In genomic region chr7:24373538-24374379, GRCm38 (mm10) we compare ENCODE assay signal across 8 mouse cellular contexts. TPM values are rescaled to one million over a fixed set of nuclear protein-coding genes. Genes with fewer than 3 reads are reported as not detected.
A peak's percentile ranks its signal among the peaks of the same experiment; 100 is the strongest.
DNase-seq lines count a peak whose midpoint lies in the region; ATAC-seq and TF ChIP-seq lines count a peak whose summit lies in the region.

No protein-coding gene starts in this region.

- peak overlapping the region; percentile 88 for H3K27ac ChIP-seq in bone marrow, adult 2 months (ENCODE audit: control insufficient read depth, insufficient read depth, low read depth, low read length, poor library complexity)
- H3K27ac ChIP-seq in kidney, adult 2 months (ENCODE audit: insufficient read depth, low read depth, low read length) = no peak overlapping the region
- peak overlapping the region; percentile 60 for H3K27ac ChIP-seq in lung, embryonic 14.5 days (ENCODE audit: low read depth)
- peak overlapping the region; percentile 73 for H3K27ac ChIP-seq in neural tube, embryonic 15.5 days (replicated peaks)

- peak; percentile 51 for ATAC-seq in granulocyte monocyte progenitor cell, adult 5-6 weeks (replicated peaks; ENCODE audit: poor library complexity, severe bottlenecking)
- ATAC-seq in lung, embryonic 14.5 days (ENCODE audit: insufficient read depth) = peak; percentile 47
- ATAC-seq in neural tube, embryonic 15.5 days (ENCODE audit: low FRiP score) = peak; percentile 37; the same call in 1 of the 2 replicates

- H3K9ac ChIP-seq in lung, embryonic 14.5 days = peak overlapping the region; percentile 11; the same call in 1 of the 2 replicates
- H3K9ac ChIP-seq in neural tube, embryonic 15.5 days (replicated peaks) = no peak overlapping the region

- peak overlapping the region; percentile 51 for H3K4me3 ChIP-seq in bone marrow, adult 2 months (replicated peaks; ENCODE audit: control insufficient read depth, low read depth, low read length)
- H3K4me3 ChIP-seq in kidney, adult 2 months (ENCODE audit: insufficient read depth, low read depth, low read length) = no peak overlapping the region
- H3K4me3 ChIP-seq in lung, embryonic 14.5 days (ENCODE audit: low read depth, low read length) = peak overlapping the region; percentile 14; the same call in 1 of the 2 replicates
- no peak overlapping the region for H3K4me3 ChIP-seq in neural tube, embryonic 15.5 days (replicated peaks)

- no peak for TF ChIP-seq CTCF in bone marrow, adult 2 months (IDR thresholded peaks at IDR 0.05; ENCODE audit: control insufficient read depth, insufficient read depth, low read length)
- TF ChIP-seq CTCF in kidney, adult 2 months (conservative IDR thresholded peaks at IDR 0.05; ENCODE audit: insufficient read depth, insufficient read length, low read depth, low read length) = no peak
- no peak for TF ChIP-seq CTCF in lung, embryonic 14.5 days (IDR thresholded peaks at IDR 0.05; ENCODE audit: low read depth)

- H3K9me3 ChIP-seq in lung, embryonic 14.5 days (ENCODE audit: low read depth, low read length) = no peaks in the 10 kb centered on the region
- no peaks in the 10 kb centered on the region for H3K9me3 ChIP-seq in neural tube, embryonic 15.5 days (replicated peaks)

- no peaks in the 10 kb centered on the region for H3K36me3 ChIP-seq in kidney, adult 2 months (ENCODE audit: control insufficient read depth, insufficient read depth, low read length)
- H3K36me3 ChIP-seq in lung, embryonic 14.5 days (ENCODE audit: insufficient read depth) = no peaks in the 10 kb centered on the region
- no peaks in the 10 kb centered on the region for H3K36me3 ChIP-seq in neural tube, embryonic 15.5 days

- WGBS in bone marrow, adult 2 months = 4% methylated on average over 17 of the region's 20 CpGs
- 41% methylated on average over 20 of the region's 20 CpGs for WGBS in kidney, adult 2 months
- WGBS in lung, embryonic 14.5 days = 35% methylated on average over 20 of the region's 20 CpGs
- 31% methylated on average over 14 of the region's 20 CpGs for WGBS in neural tube, embryonic 15.5 days

- peak overlapping the region; percentile 47 for H3K4me2 ChIP-seq in lung, embryonic 14.5 days
- H3K4me2 ChIP-seq in neural tube, embryonic 15.5 days = peak overlapping the region; percentile 36

- 0 out of 2 replicates have a peak, but pooled peaks have one; percentile 9 for TF ChIP-seq POLR2A in bone marrow, adult 2 months (IDR thresholded peaks at IDR 0.05; ENCODE audit: borderline replicate concordance, control insufficient read depth, low read depth, low read length)
- TF ChIP-seq POLR2A in kidney, adult 2 months (IDR thresholded peaks at IDR 0.05; ENCODE audit: low read depth, low read length) = no peak

- DNase-seq in kidney, adult 18-20 months = peak; percentile 27
- DNase-seq in kidney, adult 11 months = no peak
- DNase-seq in kidney, adult 2 months = peak; percentile 43
- peak; percentile 67 for DNase-seq in lung, embryonic 14.5 days
- no peak for DNase-seq in embryo, embryonic 10.5 days (ENCODE audit: low spot score)

- no peaks in the 10 kb centered on the region for H3K27me3 ChIP-seq in kidney, adult 2 months (replicated peaks; ENCODE audit: control insufficient read depth, insufficient read depth, low read length)
- H3K27me3 ChIP-seq in lung, embryonic 14.5 days (ENCODE audit: insufficient read depth, low read length) = peaks cover 7% of the 10 kb centered on the region; the same call in 1 of the 2 replicates
- H3K27me3 ChIP-seq in neural tube, embryonic 15.5 days (replicated peaks) = peaks cover 9% of the 10 kb centered on the region; the same call in 1 of the 2 replicates

- H3K4me1 ChIP-seq in bone marrow, adult 2 months (ENCODE audit: control insufficient read depth, insufficient read depth, low read length) = peaks cover 15% of the 10 kb centered on the region
- H3K4me1 ChIP-seq in kidney, adult 2 months (ENCODE audit: control insufficient read depth, insufficient read depth, low read length) = no peaks in the 10 kb centered on the region
- H3K4me1 ChIP-seq in lung, embryonic 14.5 days (ENCODE audit: insufficient read depth) = peaks cover 3% of the 10 kb centered on the region; the same call in 1 of the 2 replicates
- H3K4me1 ChIP-seq in neural tube, embryonic 15.5 days = peaks cover 14% of the 10 kb centered on the region

RNA-seq across cellular contexts. Expression of gene Kcnn4, which starts 3.7 kb away (rescaled TPM):
- polyA plus RNA-seq in bone marrow, adult 2 months (2011; ENCODE audit: insufficient read depth, insufficient read length, low replicate concordance, missing spikeins) = 118 and 180 TPM in 2 replicates
- total RNA-seq in granulocyte monocyte progenitor cell, adult 5-6 weeks (2014; fragmentation: Nextera tagmentation) = 24.2 and 31.4 TPM in 2 replicates
- total RNA-seq in granulocyte monocyte progenitor cell, adult 5-6 weeks (2017) = 36.3 and 43.5 TPM in 2 replicates
- 2.3 and 4.1 TPM in 2 replicates for polyA plus RNA-seq in kidney, adult 2 months (2012; rRNA removed)
- 1.6 and 1.7 TPM in 2 replicates for polyA plus RNA-seq in lung, embryonic 14.5 days (2014; fragmentation: Nextera tagmentation; extraction: Ambion mirVana)
- 3.0 and 11.2 TPM in 2 replicates for polyA plus RNA-seq in neural tube, embryonic 15.5 days (2015; fragmentation: Nextera tagmentation; extraction: Ambion mirVana)

RNA-seq across cellular contexts. Expression of gene Lypd5, which starts 24.8 kb away (rescaled TPM):
- polyA plus RNA-seq in bone marrow, adult 2 months (2011; ENCODE audit: insufficient read depth, insufficient read length, low replicate concordance, missing spikeins) = not detected in 2 replicates
- total RNA-seq in granulocyte monocyte progenitor cell, adult 5-6 weeks (2014; fragmentation: Nextera tagmentation) = not detected in 2 replicates
- not detected in 2 replicates for total RNA-seq in granulocyte monocyte progenitor cell, adult 5-6 weeks (2017)
- polyA plus RNA-seq in kidney, adult 2 months (2012; rRNA removed) = not detected in 2 replicates
- not detected in 2 replicates for polyA plus RNA-seq in lung, embryonic 14.5 days (2014; fragmentation: Nextera tagmentation; extraction: Ambion mirVana)
- polyA plus RNA-seq in neural tube, embryonic 15.5 days (2015; fragmentation: Nextera tagmentation; extraction: Ambion mirVana) = 0.06 TPM in 1 of 2 replicates, not detected in the other

RNA-seq across cellular contexts. Expression of gene Smg9, which starts 25.7 kb away (rescaled TPM):
- polyA plus RNA-seq in bone marrow, adult 2 months (2011; ENCODE audit: insufficient read depth, insufficient read length, low replicate concordance, missing spikeins) = 32.3 and 59.7 TPM in 2 replicates
- 21.6 and 29.5 TPM in 2 replicates for total RNA-seq in granulocyte monocyte progenitor cell, adult 5-6 weeks (2014; fragmentation: Nextera tagmentation)
- total RNA-seq in granulocyte monocyte progenitor cell, adult 5-6 weeks (2017) = 19.5 and 21.8 TPM in 2 replicates
- 34.9 and 39.8 TPM in 2 replicates for polyA plus RNA-seq in kidney, adult 2 months (2012; rRNA removed)
- 21.5 and 24.5 TPM in 2 replicates for polyA plus RNA-seq in lung, embryonic 14.5 days (2014; fragmentation: Nextera tagmentation; extraction: Ambion mirVana)
- 34.4 and 38.3 TPM in 2 replicates for polyA plus RNA-seq in neural tube, embryonic 15.5 days (2015; fragmentation: Nextera tagmentation; extraction: Ambion mirVana)

RNA-seq across cellular contexts. Expression of gene Tescl, which starts 40.0 kb away (rescaled TPM):
- not detected in 2 replicates for polyA plus RNA-seq in bone marrow, adult 2 months (2011; ENCODE audit: insufficient read depth, insufficient read length, low replicate concordance, missing spikeins)
- not detected in 2 replicates for total RNA-seq in granulocyte monocyte progenitor cell, adult 5-6 weeks (2014; fragmentation: Nextera tagmentation)
- total RNA-seq in granulocyte monocyte progenitor cell, adult 5-6 weeks (2017) = not detected in 2 replicates
- polyA plus RNA-seq in kidney, adult 2 months (2012; rRNA removed) = 0.11 and 0.48 TPM in 2 replicates
- not detected in 2 replicates for polyA plus RNA-seq in lung, embryonic 14.5 days (2014; fragmentation: Nextera tagmentation; extraction: Ambion mirVana)
- 0.24 and 0.29 TPM in 2 replicates for polyA plus RNA-seq in neural tube, embryonic 15.5 days (2015; fragmentation: Nextera tagmentation; extraction: Ambion mirVana)

RNA-seq across cellular contexts. Expression of gene Zfp94, which starts 57.3 kb away (rescaled TPM):
- polyA plus RNA-seq in bone marrow, adult 2 months (2011; ENCODE audit: insufficient read depth, insufficient read length, low replicate concordance, missing spikeins) = 1.9 and 5.4 TPM in 2 replicates
- total RNA-seq in granulocyte monocyte progenitor cell, adult 5-6 weeks (2014; fragmentation: Nextera tagmentation) = 5.8 and 6.0 TPM in 2 replicates
- total RNA-seq in granulocyte monocyte progenitor cell, adult 5-6 weeks (2017) = 2.0 and 3.4 TPM in 2 replicates
- polyA plus RNA-seq in kidney, adult 2 months (2012; rRNA removed) = 9.4 and 10.5 TPM in 2 replicates
- 8.6 and 9.8 TPM in 2 replicates for polyA plus RNA-seq in lung, embryonic 14.5 days (2014; fragmentation: Nextera tagmentation; extraction: Ambion mirVana)
- polyA plus RNA-seq in neural tube, embryonic 15.5 days (2015; fragmentation: Nextera tagmentation; extraction: Ambion mirVana) = 20.0 and 20.2 TPM in 2 replicates

Comparison
In these comparisons a context has a peak if more than half of its experiments do, and no peak if none do; other contexts are left out.
1. DNase-seq: peak in kidney, adult 18-20 months (single experiment), kidney, adult 2 months (single experiment) and lung, embryonic 14.5 days (single experiment); none in kidney, adult 11 months (single experiment) and embryo, embryonic 10.5 days (single experiment).
2. H3K4me3 ChIP-seq: peak in bone marrow, adult 2 months (single experiment) and lung, embryonic 14.5 days (single experiment); none in kidney, adult 2 months (single experiment) and neural tube, embryonic 15.5 days (single experiment).
3. Peak in every context shown above with its lines, with median percentiles within 50 percentile points of each other: ATAC-seq.